Mouse (Mus musculus) large intestine, adult 2 months (tissue): ENCODE measurements around the gene Txn2. TPM values are rescaled to one million over a fixed set of nuclear protein-coding genes. Genes with fewer than 3 reads are reported as not detected.

ENCODE experiments used
- DNase-seq: peaks from one replicate; pipeline ENCODE4 v3.0.0-alpha.2; 2012; ENCODE audit warnings: low read depth, low spot score
- WGBS: fragments of 180-500 bp; shearing (Covaris S2); methylation state at CpG from one replicate; pipeline ENCODE4 v1.1.7; 2018; 5-methylcytosine and 5-hydroxymethylcytosine counted together
- polyA plus RNA-seq: library from polyadenylated mRNA; depleted of rRNA; stranded (reverse); fragments of >200 nt; gene quantifications from 2 replicates; pipeline ENCODE4 v1.2.3, GENCODE M21; 2012

Gene Txn2
- polyA plus RNA-seq, 1 experiment = 267 TPM

DNA sequence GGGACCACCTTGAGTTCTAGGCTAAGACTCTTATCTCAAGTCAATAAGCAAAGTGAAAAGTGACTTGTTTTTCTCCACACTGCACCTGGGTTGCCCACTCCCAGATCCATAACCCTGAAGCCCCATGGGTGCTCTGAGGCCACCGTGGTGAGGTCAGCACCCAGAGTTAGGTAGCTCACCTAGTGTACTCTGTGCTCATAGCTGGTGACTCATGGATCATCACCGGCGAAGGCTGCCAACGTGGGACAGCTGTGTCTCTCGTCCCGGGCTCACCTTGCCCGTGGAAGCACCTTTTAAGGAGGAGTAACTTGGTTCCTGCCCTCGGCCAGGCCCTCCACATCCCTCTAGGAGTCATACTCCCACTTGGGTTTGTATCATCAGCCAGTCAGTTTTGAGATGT lies 15.8 kb downstream of the Txn2 start:
- DNase-seq = no peak
- WGBS = 44% methylated on average over 8 of the region's 8 CpGs

DNA sequence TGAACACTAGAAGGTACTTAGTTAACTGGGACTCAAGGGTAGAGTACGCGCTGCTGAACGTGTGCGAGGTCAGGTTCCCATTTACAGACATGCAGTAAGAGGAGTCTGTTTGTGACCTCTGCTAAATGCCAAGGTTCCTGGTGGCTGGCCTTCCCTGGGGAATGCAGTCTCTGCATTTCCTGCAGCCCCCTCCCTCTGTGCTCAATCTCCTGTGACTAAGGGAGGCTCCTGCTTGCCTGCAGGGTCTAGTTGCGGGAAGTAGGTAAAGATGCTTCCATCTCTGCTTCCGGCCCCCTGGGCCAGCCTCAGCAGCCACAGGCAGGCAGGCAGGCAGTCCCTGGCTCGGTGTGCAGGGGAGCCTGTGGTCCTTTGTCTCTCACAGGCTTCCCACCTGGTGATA lies 16.2 kb downstream of the Txn2 start:
- WGBS = 76% methylated on average over 7 of the region's 7 CpGs
- DNase-seq = no peak

GRCm38 (mm10) chr15:77912048-77912447 lies 16.8 kb downstream of the Txn2 start:
- 81% methylated on average over 5 of the region's 5 CpGs for WGBS
- no peak for DNase-seq

DNA sequence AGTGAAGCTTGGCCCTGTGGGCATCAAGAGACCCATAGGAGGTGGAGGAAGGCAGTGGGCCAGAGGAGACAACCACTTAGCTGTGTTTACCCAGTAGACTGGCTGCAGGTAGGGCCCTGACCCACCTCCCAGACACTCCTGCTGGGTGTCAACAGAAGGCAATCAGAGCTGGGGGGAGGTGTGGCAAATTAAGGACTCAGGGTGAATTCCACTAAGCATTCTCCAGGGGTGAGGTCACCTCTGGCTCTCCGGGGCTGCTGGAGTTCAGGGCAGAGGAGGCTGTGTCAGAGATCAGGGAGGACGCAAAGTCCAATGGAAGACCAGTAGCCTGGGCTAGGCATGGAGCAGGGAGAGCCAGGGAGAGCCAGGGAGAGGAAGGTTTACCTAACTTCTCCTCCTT lies 17.7 kb downstream of the Txn2 start:
- no peak for DNase-seq
- 4% methylated on average over 2 of the region's 2 CpGs for WGBS

DNA sequence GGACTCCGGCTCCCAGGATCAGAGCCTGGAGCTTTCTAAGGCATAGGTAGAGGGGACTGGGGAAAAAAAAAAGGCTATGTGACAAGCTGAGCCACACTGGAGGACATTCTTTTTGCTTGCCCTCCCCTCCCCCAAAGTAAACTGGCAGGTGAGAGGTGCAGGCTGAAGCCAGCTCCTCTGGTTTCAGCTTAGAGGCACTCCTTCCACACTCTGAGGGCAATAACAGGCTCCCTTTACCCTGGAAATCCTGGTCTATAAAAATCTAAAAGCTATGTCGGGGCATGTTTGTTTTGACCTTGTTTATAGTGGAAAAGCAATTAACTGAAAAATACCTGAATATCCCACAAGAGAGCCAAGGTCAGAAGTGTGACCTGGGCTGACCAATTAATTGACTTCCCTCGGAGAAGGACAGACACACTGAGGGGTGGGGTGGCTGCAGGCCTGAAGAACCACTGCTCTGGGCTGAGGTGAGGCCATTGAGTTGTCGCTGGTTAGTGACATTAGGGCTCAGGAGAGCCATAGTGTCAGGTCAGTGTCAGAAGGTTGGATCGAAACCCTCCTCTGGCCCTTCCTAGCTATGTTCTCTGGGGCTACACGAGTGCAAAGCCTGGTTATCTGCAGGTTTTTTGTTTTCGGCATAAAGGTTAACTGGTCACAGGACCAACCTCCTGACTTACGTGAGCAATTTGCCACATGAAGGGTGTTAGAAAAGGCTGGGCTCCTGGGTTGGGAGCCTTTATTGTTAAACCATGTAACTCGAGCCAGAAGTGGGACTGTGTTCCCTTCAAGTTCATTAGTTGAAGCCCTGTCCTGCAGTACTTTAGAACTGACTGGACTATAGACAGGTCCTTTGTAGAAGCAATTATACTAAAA lies 20.9 kb downstream of the Txn2 start:
- DNase-seq = no peak
- WGBS = 30% methylated on average over 9 of the region's 9 CpGs

DNA sequence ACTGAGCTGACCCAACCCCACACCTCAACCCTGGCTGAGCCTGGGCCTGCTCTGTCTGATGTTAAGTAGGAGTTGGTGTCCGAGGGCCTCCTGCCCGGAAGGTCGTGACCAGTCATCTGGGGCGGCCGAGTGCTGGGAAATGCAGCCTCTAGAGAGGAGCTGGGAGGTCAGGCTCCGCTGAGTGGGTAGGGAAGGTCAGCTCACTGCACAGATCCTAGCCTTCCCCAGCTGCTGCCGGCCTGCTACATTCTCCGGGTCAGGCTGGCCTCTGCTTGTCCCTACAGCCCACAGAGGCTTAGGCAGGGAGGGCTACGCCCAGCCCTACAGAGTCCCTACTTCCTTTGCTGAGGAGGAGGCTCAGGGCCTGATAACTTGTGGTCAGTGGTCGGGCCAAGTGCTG lies 22.3 kb downstream of the Txn2 start:
- WGBS = 72% methylated on average over 10 of the region's 10 CpGs

GRCm38 (mm10) chr15:77906081-77906480 lies 22.7 kb downstream of the Txn2 start:
- 84% methylated on average over 8 of the region's 8 CpGs for WGBS
- DNase-seq = no peak

More for the DNA sequence above, 22.3 kb downstream of the Txn2 start:
- DNase-seq = no peak

- 16% methylated on average over 26 of the region's 26 CpGs for WGBS
- DNase-seq = no peak
Observed at GRCm38 (mm10) chr15:77905275-77905970, 23.4 kb downstream of the Txn2 start.

- DNase-seq = no peak
- WGBS = 23% methylated on average over 12 of the region's 12 CpGs
Observed at GRCm38 (mm10) chr15:77904363-77904892, 24.4 kb downstream of the Txn2 start.

DNA sequence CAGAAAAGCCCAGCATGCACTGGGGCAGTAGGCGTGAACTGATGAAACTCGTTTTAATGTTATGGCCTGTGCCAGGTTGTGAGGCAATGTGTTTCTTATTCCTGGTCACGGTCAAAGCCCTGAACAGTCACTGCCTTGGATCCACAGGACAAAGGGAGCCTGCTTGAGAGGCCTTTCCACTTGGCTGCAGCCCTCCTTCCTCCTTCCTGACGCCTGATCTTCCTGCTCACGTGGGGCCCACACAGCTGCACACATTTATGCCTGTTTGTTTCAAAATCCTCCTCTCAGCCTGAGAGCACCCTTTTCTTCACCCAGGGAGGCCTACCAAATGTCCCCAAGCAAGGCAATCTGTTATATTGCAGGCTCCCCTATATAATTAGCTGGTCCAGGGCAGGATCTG lies 25.6 kb downstream of the Txn2 start:
- 34% methylated on average over 5 of the region's 5 CpGs for WGBS
- no peak for DNase-seq

DNA sequence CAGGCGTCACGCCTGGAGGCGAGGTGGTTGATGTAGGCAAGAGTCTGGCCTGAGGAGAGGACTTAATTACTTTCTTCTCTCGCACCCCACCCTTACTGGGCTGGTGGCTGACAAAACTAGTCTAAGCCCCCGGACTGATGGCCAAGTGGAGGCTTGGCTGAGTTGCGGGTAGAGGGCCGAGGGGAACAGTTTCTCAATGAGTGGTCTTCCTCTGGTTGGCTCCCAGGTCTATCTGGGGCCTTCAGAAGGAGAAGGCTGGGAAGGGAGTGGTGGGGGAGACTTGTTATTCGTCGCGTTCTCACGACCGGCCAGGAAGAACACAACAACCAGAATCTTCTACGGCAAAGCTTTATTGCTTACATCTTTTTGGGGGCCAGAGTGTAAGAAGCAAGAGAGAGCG lies 33.9 kb downstream of the Txn2 start:
- no peak for DNase-seq
- WGBS = 83% methylated on average over 13 of the region's 14 CpGs

DNA sequence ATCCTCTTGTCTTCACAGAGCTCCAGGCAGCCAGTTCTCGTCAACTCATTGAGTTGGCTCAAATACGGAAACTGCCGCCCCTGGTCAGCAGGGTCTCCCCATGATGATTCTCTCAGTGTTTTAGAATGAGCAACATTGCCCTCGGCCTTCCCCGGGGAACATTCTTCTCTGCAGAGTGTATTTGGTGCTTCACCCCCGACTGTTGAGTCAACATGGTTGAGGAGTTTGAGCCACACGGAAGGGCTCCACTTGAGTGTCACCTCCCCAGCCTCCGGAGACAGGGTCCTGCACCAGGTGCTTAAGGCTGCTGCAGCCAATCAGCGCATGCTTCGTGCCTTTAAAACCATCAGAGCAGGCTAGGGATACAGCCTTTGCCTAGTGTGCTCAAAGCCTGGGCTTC lies 35.5 kb downstream of the Txn2 start:
- WGBS = 88% methylated on average over 10 of the region's 10 CpGs
- DNase-seq = no peak

GRCm38 (mm10) chr15:77892420-77892819 lies 36.4 kb downstream of the Txn2 start:
- WGBS = 92% methylated on average over 10 of the region's 10 CpGs
- DNase-seq = no peak

DNA sequence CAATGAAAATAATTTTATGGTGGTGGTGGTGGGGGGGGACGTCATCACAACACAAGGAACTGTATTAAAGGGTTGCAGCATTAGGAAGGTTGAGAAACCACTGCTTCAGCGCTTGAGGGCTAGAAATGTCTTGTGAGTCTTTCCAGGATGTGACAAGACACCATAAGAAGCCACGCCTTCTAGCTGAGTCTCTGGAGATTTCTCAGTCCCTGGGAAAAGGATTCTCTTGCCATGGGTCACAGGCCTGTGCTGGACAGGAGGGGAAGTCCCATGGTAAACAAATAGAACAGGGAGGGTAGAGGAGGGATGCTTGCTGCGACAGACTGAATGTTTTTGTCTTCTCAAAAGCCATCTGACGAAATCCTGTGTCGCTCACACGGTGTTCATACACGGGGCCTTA lies 37.0 kb downstream of the Txn2 start:
- WGBS = 74% methylated on average over 8 of the region's 8 CpGs
- DNase-seq = no peak

DNA sequence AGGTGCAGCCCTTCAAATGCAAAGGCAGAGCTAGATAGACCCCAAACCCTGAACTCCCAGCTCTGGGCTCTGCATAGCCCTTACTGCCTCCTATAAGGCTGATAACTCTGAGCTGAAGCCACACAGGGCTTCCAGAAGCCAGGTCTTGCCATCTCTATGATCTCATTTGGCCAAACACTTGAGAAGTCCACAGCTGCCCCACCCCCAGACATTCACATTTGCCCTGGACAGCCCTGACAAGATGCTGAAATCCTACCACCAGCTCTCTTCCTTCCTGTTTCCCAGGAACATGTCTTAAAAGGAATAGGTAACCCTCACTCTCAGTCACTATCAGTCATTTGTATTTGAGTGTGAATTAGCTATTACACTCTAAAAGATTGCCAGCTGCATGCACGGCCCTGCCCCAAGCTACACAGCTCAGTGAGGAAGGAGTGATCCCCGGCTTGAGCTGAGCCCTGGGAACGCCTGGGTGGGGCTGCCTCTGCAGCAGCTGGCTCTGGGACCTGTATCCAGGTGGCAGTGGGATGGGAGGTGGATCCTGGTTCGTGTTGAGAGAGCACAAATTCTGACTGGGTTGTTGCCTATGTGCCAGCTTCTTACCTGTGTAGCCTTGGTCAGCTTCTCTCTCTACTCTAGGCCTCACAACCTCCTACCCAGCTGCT lies 38.9 kb downstream of the Txn2 start:
- no peak for DNase-seq
- 19% methylated on average over 4 of the region's 4 CpGs for WGBS

GRCm38 (mm10) chr15:77888286-77888685 lies 40.5 kb downstream of the Txn2 start:
- WGBS = 65% methylated on average over 7 of the region's 7 CpGs
- DNase-seq = no peak

GRCm38 (mm10) chr15:77887093-77887488 lies 41.7 kb downstream of the Txn2 start:
- DNase-seq = no peak
- WGBS = 70% methylated on average over 1 of the region's 1 CpGs

- no peak for DNase-seq
- 65% methylated on average over 5 of the region's 5 CpGs for WGBS
Observed at GRCm38 (mm10) chr15:77886369-77887092, 42.3 kb downstream of the Txn2 start.

DNA sequence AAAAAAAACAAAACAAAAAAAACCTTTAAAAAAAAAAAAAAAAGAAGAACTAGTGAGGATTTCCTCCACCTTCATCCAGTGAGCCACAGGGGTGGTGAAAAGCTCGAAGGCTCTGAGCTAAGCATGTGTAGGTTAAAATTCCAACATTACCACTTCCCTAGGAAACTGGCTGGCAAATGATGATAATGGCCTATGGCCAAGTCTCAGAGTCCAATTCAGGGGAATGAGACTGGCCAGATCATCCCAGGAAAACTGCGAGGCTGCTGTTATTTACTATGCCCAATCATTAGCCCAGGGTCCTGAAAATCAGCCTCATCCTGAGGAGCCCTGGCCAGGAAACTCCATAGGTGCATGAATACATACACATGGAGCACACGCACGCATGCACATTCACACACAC lies 42.9 kb downstream of the Txn2 start:
- 36% methylated on average over 4 of the region's 4 CpGs for WGBS
- no peak for DNase-seq

DNA sequence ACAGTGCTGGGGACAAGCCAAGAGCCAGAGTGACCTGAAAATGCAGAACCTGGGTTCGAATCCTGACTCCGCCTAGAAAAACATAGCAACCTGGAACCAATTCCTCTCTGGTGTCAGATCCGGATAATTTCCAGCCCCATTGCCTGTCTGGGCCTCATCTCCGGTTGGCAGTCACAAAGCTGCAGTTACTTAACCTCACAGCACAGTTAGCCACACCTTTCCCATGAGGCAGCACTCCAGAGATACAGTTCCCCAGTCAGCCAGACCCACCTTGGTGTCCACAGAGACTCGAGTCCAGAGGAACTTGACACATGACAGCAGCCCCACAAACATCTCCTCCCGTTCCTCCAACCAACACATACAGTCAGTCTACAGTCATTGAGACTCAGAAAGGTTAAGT lies 43.6 kb downstream of the Txn2 start:
- no peak for DNase-seq
- 46% methylated on average over 6 of the region's 6 CpGs for WGBS
